Mouse (Mus musculus) effector memory CD4-positive, alpha-beta T cell, adult 7 months (primary cell): ENCODE data around the gene Adra2b. TPM values are rescaled to one million over a fixed set of nuclear protein-coding genes. Genes with fewer than 3 reads are reported as not detected.

Experiments used
- polyA plus RNA-seq: library from polyadenylated mRNA; unstranded; fragments of 100-300 nt; shearing (Covaris generic); gene quantifications from one replicate; pipeline ENCODE4 v1.2.1, GENCODE M21; 2017

The Adra2b gene
- polyA plus RNA-seq = 0.22 TPM

DNA sequence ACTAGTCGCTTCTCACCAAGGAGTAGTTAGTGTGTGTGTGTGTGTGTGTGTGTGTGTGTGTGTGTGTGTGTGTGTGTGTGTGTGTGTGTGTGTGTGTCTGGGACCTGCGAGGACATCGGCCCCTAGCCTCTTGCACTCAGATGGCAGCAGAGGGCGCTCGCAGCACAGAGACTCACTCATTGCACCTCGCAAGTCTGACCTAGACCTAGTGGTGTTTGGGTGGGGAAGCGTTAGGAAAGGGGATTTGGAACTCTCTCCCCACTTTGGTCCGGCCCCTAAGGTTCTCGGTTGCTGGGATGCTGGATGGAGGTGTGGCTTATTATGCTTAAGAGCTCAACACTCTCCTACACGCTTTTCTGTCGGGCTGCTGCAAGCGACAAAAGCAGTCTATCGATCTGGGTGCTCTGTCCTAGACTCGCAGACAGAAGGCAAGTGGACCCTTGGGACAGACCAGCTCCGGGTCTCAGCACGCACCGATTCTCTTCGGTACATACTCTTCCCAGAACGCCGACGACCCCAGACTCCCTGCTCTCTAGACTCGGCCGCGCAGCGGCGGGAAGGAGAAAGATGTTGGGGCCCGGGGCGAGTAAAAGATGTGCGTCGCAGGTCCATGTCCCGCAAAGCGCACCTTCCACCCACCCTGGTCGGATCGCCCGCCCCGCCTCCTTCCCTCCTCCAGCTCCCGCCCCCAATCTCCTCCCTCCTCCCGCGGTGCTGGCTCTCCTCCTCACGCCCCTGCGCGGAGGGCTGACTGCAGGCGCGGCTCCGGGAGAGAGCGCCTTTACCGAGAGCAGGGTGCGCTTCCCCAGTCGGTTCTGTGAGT, at the start of gene Adra2b:
TSS of gene Adra2b (plus strand) at position 750 of the 823 bp plus-strand sequence.

DNA sequence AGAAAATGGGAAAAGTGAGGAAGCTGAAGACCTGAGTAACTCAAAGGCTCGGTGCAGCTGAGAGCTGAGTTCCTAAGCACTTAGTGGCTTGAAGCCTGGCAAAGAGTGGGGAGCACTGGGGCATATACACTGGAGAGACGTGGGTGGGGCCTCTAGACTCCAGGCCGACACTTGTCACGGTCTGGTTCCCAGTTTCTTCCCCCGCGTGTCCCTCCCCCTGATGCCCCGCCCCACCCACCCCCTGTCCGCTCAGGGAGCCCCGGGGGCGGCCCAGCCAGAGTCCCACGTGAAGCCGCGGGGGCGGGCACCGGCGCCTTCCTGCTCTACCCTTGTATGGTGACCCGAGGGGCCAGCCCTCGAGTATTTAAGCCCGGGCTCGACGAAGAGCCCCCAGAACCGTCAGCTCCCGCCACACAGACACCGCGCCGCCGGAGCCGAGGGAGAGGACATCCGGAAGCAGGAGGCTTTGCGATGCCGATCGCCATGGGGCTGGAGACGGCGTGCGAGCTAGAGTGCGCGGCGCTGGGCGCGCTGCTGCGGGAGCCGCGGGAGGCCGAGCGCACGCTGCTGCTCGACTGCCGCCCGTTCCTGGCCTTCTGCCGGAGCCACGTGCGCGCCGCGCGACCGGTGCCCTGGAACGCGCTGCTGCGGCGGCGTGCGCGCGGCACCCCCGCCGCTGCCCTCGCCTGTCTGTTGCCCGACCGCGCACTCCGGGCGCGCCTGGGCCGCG, 27.1 kb upstream of the Adra2b start, which contains the start of gene Dusp2:
TSS of gene Dusp2 (plus strand) at position 393 of the 730 bp plus-strand sequence.

DNA sequence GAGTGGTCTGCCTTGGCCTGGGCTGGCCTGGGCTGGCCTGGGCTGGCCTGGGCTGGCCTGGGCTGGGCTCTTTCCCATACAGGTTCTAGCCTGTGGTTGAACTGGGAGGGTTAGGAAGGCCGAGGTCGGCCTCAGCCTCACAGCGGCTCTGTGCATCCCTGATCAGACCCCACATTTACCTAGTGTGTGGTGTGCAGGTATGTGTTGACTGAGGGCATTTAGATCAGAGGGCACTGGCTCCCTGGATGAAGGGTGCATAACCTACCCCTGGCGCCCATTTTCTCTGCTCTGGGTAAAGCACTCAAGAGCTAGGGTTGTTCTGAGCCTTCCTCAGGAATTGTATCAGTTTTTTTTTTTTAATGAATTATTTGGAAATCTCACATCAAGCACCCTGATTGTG, 24.6 kb upstream of the Adra2b start, which contains the start of gene Astl:
TSS of gene Astl (plus strand) at position 224 of the 400 bp plus-strand sequence.

Other genes with a start within 250 kb of the Adra2b start
- 2.9 TPM for gene Ncaph, start 229.3 kb upstream of the Adra2b start, polyA plus RNA-seq
- gene Itpripl1, start 219.8 kb upstream of the Adra2b start, polyA plus RNA-seq = 3.5 TPM
- gene 1810024B03Rik, start 154.9 kb upstream of the Adra2b start, polyA plus RNA-seq = 0.59 TPM
- 90.0 TPM for gene Snrnp200, start 154.8 kb upstream of the Adra2b start, polyA plus RNA-seq
- 59.5 TPM for gene Ciao1, start 115.4 kb upstream of the Adra2b start, polyA plus RNA-seq
- 31.5 TPM for gene Tmem127, start 115.3 kb upstream of the Adra2b start, polyA plus RNA-seq
- gene Stard7, start 93.0 kb upstream of the Adra2b start, polyA plus RNA-seq = 55.0 TPM
- gene Dusp2, start 27.0 kb upstream of the Adra2b start, polyA plus RNA-seq = 1,044 TPM
- gene Astl, start 24.6 kb upstream of the Adra2b start, polyA plus RNA-seq = 0.32 TPM
- gene Gpat2, start 62.0 kb downstream of the Adra2b start, polyA plus RNA-seq = 0.57 TPM
- 22.9 TPM for gene Fahd2a, start 81.4 kb downstream of the Adra2b start, polyA plus RNA-seq
- gene Kcnip3, start 158.9 kb downstream of the Adra2b start, polyA plus RNA-seq = 0.35 TPM
- gene Prom2, start 178.3 kb downstream of the Adra2b start, polyA plus RNA-seq = 0.18 TPM
- 2.9 TPM for gene Zfp661, start 223.9 kb downstream of the Adra2b start, polyA plus RNA-seq
- gene Mrps5, start 224.0 kb downstream of the Adra2b start, polyA plus RNA-seq = 89.2 TPM